Mouse (Mus musculus) A20 (cell line): Measurements from ENCODE around the gene Gm2030.
"Not testable (repeated sequence)": the region's sequence is repeated elsewhere in the genome, so short reads cannot be mapped to it uniquely, and the experiment has no call there.

ENCODE experiments used
- DNase-seq: peaks from one replicate; pipeline ENCODE4 v3.0.0-alpha.2; 2011; ENCODE audit warnings: low read depth, low spot score

Gm2030 gene

DNA sequence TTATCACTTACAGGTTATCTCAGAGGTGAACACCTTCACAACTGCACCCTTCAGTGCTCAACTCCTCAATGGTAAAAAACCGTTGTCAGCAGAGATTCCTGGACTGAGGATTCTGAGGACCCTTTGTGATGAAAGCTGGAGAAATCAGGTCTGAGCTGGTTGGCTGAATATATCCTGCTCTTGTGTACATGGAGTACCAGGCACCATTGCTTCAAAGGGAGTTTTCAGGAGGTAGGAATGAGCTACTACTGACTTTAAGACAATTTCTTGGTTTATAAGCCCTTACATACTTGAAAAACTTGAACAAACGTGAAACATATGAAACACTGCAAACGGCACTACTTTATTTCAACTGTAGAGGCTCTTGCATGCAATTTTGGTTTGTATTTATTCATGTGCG is at the start of gene Gm2030:
Gene Gm2030 (minus strand): TSS at position 101 of the 400 bp plus-strand sequence.
- DNase-seq: not testable (repeated sequence)
